Mouse (Mus musculus) induced T-regulatory cell, adult 2 months (primary cell): ENCODE results near the gene Slc39a11.
A peak's percentile ranks its signal among the peaks of the same experiment; 100 is the strongest.

Source experiments
- DNase-seq: peaks from one replicate; pipeline ENCODE4 v3.0.0-alpha.2; 2012; ENCODE audit warnings: low read depth

The Slc39a11 gene

DNA sequence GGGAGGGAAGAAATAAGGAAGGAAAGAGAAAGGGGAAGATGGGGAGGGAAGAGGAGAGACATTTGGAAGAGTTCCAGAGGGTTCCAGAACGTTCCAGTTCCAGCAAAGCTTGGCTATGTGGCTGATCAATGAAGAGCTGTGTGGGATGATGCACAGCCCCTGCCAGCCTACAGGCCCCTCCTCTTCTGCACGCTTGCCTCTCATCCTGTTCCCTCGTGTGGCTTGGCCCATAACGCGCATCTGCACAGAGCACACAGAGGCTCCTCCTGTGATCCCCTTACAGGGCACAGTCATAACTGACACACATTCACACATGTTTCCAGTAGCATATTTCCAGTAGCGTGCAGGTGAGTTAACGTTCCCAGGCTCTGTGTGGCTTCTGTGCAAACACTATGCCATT, 139.6 kb downstream of the Slc39a11 start:
- DNase-seq = peak; percentile 2

DNA sequence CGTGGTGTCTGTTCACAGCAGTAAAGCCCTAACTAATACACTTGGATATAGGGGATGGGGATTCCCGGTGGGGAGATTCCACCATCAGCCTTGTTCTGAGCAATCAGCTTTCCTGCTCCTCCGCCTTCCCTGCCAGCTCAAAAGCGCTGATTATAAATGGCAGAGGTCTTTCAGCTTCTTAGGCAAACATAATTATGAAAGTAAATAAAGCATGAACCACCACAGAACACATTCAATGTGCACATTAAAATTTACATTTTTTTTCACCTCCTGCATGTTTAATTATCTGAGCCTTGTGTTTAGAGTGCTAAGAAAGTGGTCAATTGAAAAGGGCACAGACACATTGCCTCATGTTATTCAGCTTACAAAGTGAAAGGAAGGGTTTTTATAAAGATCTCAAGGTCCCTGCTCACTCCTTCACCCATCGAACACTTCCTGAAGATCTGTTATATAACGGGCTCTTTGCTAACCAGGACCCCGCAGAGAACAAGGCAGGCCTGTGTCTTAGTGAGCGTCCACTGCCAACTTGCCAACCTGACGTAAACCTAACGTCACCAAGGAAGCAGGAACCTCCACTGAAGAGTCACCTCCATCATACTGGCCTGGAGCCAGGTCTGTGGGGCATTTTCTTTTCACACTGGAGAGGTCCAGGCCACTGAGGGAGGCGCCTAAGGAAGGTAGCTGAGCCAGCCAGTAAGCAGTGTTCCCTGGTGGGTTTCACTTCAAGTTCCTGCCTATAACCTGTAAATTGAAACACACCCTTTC, 142.0 kb downstream of the Slc39a11 start:
- peak; percentile 36 for DNase-seq

DNA sequence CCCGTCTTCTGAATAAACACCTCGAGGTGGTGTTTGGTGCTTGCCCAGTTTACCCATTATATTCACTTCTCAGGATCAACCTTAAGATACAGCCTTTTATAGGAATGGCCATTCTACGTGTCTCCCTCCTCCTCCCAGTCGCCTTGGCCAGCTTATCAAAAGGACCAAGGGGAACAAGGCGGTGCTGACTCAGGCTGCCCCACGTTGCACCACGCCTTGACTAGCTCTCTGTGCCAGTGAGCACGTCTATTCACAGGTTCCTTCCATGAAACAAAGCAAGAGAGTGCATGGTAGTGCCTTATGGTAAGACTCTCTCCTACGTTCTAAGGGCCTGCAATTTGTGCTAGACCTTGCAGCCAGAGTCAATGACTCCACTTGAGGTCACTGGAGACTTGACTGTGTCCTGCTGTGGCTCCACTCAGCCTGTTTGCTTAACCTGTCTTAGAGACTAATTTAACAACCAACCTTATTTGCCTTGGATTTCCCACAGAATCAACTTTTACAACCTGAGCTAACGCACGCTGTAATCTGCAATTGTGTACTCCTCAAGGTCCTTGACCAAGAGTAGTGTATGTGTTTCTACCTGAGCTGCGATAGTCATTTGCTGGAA, 144.2 kb downstream of the Slc39a11 start:
- no peak for DNase-seq

DNA sequence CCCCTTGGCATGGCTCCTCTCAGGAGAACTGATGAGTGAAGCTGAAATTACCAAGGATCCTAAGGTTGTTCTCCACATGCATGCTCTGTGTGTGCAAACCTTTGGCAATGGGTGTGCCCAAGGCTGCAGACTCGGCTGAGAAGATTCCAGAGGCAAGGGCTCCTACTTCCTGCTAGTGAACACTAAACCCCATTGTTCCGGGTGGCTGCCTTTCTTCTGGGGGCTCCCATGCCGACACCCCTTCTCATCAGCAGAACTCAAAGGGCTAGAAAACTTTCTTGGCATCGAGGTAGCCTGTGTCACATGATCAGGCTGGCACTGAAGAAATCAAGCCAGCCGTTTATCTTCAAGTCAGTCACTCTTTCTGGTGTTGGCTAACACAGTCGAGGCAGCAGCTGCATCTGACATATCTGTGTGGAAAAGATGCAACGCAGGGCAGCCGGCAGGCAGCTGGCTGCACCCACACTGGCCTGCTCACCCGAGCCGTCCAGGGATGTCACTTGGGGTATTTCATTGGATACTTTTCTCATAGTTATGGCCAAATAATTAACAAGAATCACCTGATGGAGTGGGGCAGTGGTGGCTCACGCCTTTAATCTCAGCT, 145.3 kb downstream of the Slc39a11 start:
- no peak for DNase-seq

GRCm38 (mm10) chr11:113502968-113503367, 146.9 kb downstream of the Slc39a11 start:
- DNase-seq = no peak

DNA sequence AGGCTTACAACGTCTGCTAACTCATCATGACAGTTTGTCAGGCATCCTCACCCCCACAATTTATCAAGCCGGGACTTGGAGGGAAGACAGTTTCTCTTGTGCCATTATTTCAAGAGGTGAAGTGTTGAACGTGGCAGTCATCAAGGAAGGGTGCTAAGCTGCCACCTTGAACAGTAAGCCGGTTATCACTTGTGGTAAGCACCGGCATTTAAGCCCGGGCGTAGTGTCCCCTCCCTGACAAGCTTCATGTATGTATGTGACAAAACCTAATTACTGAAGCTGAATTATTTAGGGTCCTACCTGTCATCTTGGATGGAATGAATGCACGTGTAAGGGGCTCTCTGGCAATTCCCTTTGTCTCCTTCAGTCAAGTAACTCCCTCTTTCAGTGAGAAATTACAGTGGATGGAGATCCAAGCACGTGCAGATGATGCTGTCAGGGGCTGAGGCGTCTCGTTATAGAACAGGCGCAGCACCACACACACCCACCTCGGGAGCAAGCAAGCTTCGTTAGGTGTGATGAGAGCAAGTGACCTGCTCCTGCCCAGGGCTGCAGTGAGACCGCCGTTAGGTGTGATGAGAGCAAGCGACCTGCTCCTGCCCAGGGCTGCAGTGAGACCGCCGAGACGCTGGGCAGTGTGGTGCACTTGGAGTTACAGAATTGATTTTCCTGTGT, 149.1 kb downstream of the Slc39a11 start:
- DNase-seq = no peak

- peak; percentile 75 for DNase-seq
Observed at GRCm38 (mm10) chr11:113498889-113499288, 151.0 kb downstream of the Slc39a11 start.

DNA sequence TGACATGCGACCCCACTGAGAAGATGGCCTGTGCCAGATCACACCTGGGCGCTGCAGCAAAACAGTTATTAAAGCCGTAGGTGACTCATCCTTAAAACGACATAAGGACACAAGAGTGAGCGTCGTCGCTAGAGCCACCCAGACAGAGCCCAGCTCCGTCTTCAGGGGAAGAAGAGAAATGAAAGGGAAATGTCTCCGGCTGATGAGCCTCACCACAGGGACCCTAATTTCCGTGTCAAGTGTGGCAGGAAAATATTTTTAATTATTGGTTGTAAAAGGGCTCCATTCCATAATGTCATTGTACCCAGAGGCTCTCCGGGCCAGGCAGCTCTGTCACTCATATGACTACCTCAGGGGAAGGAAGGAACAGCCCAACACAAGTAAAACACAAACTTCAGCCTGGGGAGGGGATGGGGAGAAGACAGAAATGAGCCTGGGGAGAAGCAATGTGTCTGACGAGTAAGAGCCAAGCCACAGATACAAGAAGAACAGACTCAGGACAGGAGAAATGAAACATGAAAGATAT, 155.8 kb downstream of the Slc39a11 start:
- DNase-seq = no peak

DNA sequence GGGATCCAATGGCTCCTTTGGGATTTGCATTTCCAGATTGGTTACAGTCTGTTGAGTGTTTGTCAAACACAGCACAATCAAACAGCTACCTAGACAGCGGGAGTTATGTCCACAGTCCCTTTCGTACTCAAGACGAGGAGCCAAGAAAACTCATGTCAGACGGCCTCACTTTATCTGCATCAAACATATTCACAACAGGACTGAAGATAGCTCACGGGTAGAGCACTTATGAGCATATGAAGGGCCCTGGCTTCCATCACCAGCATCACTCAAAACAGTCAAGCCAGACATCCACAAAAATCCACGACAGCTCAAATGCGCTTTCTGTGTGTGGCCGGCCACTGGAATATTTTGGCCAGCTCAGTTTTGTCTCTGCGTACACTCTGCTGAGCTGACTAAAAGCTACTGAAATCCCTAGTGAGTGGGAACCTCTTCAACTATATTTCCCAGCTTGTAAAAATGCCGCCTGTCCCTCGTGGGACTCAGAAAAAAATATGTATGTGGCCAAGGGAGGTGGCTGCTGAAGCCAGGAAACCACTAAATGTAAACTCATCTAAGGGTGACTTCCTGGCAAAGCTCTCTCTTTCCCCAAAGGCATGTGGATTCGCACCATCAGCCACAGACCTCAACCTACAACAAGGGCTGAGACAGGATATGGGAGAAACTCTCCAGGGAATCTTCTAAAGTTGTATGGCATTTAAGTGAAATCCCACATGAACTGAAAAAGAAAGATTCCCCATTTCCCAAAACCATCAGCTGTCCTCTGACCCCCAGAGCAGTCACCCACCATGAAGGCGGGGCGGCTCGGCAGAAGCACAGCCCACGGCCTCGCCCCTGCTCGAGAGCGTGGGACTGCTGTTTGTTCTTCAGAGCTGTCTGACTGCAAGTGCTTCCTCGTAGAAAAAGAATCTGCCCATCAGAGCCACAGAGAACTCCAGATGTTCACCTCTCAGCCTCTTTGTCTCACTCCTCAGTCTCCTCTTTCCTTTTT, 159.1 kb downstream of the Slc39a11 start:
- no peak for DNase-seq

- no peak for DNase-seq
Observed at GRCm38 (mm10) chr11:113487603-113488335, 162.1 kb downstream of the Slc39a11 start.

DNA sequence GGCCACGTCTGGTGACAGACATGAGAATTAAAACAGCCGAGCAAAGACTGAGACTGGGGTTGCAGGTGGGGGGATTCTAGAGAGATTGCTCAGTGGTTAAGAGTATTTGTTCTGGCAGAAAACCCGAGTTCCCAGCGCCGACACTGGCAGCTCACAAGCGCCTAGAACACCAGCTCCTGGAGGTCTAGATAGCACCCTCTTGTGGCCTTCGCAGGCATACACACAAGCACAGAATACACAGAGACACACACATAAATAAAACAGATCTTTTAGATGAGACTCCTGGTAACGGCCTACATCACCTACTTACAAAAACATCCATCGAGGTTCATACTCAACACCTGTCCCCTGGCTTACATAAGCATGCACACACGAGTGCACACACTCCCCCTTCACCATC, 165.8 kb downstream of the Slc39a11 start:
- DNase-seq = no peak

DNA sequence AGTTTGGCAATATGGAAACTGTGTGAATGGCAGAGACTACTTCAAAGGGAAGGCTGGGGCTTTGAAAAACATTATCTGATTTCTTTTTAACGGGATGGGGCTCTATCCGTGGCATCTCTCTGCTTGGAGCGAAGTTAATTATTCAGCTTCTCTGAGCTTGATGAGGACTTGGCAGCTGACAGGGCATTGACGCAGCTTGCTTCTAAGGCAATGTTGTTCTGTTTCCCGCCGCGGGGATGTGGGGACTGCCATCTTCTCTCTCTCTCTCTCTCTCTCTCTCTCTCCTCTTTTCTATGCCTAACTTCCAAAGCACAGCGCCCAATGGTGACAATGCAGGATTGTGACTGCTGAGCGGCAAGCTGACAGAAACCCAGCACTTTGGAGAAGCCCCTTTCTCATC, 172.3 kb downstream of the Slc39a11 start:
- DNase-seq = no peak

DNA sequence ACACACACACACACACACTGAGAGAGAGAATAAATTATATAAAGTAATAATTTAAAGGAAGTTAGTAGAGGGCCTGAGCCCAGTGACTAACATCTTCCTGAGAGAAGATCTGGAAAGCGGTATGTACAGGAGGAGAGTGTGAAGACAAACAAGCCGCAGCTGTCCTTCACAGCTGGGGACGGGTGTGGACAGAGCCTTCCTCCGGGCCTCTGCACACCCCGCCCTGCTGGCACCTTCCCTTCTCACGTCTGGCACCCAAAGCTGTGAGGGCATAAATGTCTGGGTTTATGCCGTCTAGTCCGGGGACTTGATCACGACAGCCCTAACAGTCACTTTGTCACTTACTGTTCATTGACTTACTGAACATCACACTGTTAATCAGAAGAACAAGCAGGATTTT, 173.2 kb downstream of the Slc39a11 start:
- DNase-seq = no peak

GRCm38 (mm10) chr11:113475491-113475890, 174.4 kb downstream of the Slc39a11 start:
- no peak for DNase-seq

- no peak for DNase-seq
Observed at GRCm38 (mm10) chr11:113473998-113474534, 175.8 kb downstream of the Slc39a11 start.

GRCm38 (mm10) chr11:113471936-113472335, 177.9 kb downstream of the Slc39a11 start:
- DNase-seq = no peak

- no peak for DNase-seq
Observed at GRCm38 (mm10) chr11:113469919-113470785, 179.7 kb downstream of the Slc39a11 start.

DNA sequence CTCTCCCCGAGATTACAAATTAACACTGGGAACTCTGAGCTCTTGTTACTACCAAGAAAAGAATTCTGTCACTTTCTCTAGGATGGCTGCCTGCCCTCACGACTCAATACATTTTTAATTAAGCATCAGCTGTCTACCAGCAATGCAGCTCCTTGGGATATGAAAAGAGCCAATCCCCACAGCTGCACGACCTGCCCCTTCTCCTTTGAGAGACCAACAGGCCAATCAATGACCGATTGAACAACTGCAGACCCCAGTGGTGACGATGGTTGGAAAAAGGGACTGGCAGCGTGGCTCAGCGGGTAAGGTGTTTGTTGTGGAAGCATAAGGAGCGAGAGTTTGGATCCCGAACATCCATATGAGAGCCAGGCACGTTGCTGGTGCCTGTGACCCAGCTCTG, 181.9 kb downstream of the Slc39a11 start:
- DNase-seq = no peak

- DNase-seq = no peak
Observed at GRCm38 (mm10) chr11:113467313-113467811, 182.5 kb downstream of the Slc39a11 start.
